Mouse (Mus musculus): ENCODE results near the gene Sox14.

The Sox14 gene

DNA sequence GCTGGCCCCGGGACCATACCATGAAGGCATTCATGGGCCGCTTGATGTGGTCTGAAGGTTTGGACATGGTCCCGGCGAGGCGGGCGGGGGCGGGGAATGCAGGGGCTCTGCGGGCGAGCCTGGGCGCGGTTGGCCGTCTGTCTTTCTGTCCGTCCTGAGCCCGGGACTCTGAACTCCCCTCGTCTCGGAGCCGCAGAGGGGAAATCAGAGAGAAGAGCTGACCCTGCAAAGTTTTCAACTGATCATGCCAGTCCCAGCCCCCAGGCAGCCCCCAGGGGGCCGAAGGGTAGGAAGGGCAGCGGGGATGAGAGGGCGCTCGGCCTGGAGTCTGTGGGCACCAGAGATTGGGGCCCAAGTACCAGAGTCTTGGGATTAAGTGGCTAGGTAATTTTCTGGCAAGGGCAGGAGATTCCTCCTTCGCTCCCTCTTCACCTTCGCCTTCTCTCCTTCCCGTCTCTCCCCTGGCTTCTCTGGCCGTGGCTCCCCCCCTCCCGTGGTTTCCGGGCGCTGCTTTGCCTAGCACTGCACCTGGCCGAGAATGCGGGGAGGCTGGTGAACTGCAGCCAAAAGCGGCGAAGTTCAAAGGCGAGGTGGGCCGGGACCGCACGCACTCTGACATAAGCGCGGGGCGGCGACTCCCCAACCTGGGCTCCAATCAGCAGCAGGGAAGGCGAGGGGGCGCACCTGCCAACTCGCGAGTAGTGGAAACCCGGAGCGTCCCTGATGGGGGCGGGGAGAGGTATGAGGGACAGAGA lies at the start of gene Sox14:
Gene Sox14, minus strand, starts transcription at position 553 of the 755 bp plus-strand sequence.
- peak; percentile 48 for DNase-seq (ENCODE audit: low spot score)

- no peak for DNase-seq (ENCODE audit: low spot score)
Measured at GRCm38 (mm10) chr9:99879311-99879710, 3.3 kb upstream of the Sox14 start.

GRCm38 (mm10) chr9:99878588-99878987 lies 2.6 kb upstream of the Sox14 start:
- no peak for DNase-seq (ENCODE audit: low spot score)

DNA sequence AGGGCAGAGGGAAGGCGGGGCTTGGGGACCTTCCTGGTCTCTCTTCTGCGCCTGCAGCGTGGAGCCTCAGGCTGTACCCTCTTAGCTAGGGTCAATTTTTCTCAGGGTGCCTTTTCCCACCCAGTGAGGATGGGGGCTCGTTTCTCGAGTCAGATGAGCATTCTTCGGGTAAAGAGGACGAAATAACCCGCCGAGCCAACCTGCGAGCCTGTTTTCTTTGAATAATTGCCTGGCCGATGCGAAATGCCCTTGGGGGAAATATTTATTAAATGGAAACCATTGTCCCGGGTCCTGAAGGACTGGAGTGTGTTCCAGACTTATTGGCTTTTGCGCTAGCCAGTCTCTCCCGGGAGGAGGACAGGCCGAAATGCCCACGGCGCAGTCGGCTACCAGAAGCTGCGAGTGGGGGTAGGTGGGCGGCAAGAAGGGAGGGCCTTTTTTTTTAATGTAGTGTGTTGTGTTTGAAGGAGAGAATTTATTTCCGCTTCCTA lies 1.1 kb upstream of the Sox14 start:
- no peak for DNase-seq (ENCODE audit: low spot score)

DNA sequence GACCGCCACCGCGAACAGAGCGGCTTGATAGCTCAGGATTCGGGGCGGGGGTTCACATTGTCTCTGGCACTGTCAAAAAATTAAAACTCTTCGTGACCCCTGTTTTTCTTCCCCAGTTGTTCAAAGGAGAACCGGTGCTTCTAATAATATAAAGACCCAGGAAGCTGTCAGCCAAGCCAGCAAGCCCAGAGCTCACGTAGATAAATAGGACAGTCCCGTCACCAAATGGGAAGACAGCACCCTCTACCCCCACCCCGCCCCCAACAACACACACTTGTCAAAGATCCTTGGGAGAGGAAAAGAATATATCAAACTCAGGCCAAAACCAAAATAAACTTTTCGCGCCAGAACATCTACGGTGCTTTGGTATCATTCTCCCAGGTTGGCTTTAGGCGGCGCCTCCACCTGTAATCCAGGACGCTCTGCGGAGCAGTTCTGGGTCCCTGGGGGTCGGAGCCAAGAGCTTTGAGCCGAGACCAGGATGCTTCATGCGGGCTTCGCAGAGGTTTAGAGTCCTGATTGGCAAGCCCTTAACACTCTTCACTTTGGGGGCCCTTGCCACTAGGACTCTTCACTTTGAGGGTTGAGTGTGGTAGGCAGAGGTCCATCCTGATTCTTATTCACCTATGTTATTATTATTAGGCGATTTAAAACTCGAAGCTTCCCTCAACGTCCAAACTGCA lies 544 bp upstream of the Sox14 start:
- no peak for DNase-seq (ENCODE audit: low spot score)

- DNase-seq (ENCODE audit: low spot score): no peak
Measured at GRCm38 (mm10) chr9:99874735-99875617, 994 bp downstream of the Sox14 start.

- DNase-seq (ENCODE audit: low spot score): no peak
Measured at GRCm38 (mm10) chr9:99873721-99874120, 2.2 kb downstream of the Sox14 start.

DNA sequence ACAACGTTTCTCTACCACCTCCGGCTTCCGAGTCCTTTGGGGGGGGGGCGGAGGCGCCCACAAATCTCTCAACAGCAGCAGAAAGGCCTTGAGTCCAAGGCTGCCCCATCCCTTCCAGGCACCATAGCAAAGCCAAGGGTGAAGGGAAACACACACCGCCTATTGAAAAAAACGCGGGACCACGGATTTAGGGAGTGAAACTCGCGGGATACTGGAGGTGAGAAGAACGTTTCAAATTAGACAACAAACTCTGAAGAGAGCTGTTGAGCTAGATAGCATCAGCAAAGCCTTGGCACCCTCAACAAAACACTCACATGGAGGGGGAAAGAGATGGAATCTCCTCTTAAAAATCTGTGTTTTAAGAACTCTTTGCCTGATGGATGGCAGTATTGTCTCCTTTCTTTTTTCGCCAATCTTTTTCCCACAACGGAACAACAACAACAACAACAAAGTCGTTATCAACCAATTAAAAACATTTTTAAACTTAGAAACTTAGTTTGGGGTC lies 2.8 kb downstream of the Sox14 start:
- DNase-seq (ENCODE audit: low spot score): no peak

- DNase-seq (ENCODE audit: low spot score): no peak
Measured at GRCm38 (mm10) chr9:99872204-99873115, 3.5 kb downstream of the Sox14 start.

DNA sequence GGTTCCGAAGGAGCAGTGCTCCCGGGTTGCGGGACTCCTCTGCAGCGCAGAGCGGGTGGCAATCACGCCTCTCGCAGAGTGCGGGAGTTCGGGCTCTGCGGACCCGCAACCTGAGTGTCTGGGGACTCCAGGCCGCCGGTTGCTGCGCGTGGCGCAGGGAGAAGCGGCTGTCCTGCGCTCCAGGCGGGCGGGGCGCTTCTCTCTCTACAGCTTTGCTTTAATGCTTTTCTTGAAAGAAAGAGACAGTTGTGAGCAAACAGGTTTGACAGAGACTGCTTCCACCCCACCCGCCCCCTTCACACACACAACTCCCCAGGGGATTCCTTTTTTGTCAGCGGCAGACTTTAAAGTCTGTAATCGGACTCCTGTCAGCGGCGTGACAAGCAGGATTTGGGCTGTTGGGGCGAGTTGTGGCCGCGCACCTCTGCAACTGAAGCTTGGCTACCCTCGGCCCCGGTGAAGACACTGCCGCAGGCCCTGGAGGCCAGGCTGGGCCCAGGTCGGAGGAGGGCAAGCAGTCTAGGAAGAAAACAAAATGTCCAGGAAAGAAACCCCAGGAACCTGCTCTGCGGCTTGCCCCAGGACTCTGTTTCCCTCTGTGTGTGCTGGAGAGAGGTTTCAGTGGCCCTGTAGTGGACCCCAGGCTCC lies 4.3 kb downstream of the Sox14 start:
- no peak for DNase-seq (ENCODE audit: low spot score)

DNA sequence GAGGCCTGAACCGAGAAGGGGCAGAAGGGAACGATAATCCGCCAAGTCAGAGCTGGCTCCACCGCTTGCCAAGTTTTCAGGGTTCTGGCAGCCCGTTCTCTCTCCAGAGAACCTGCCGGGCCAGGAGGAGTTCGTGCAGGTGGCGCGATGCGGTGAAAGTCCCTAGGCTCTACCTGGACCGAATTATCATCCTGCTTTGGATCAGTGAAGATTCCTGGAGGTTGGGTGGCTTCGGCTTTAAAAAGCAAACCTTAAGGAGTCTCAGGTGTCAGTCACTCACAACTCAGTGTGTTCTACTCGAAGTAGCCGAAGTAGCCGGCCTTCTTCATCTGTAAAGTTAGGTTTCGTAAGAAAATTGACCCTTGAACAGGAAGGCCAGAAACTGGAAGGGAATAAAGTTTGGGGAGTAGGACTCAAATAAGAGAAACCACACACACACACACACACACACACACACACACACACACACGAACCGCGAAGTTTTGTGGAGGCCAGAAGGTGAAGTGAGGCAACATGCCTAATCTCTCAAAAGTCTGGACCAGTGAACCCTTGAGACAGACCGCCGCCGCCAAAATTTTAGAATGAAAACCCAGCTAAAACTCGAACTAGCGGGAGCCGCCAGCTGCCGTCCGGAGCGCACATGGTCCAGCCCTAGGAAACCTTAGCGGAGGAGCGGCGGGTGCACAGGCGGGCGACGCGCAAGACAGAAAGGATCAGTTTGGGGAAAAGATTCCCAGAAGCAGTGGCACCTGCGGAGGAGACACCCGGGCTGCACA lies 5.0 kb downstream of the Sox14 start:
- DNase-seq (ENCODE audit: low spot score): no peak

- no peak for DNase-seq (ENCODE audit: low spot score)
Measured at GRCm38 (mm10) chr9:99869936-99870779, 5.8 kb downstream of the Sox14 start.

GRCm38 (mm10) chr9:99869275-99869674 lies 6.7 kb downstream of the Sox14 start:
- DNase-seq (ENCODE audit: low spot score): peak; percentile 13

DNA sequence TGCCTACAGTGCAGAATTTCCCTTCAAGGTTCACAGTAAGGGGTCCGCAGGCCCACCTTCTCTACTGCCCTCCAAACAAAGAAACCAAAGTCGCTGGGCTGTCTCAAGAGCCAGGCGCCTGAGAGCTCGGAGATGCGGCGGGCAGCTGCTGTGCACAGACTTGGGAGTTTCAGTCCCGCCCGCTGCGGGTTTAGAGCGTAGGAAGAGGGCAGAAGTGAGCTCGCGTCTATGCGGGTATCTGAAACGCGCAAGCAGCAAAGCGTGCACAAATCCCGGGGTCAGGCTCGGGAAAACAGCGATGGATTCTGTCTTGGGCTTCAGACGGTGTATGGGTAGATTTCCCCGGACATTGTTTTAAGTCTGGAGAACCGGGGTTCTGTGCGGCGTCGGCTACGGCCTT lies 7.4 kb downstream of the Sox14 start:
- peak; percentile 26 for DNase-seq (ENCODE audit: low spot score)

GRCm38 (mm10) chr9:99868054-99868453 lies 7.9 kb downstream of the Sox14 start:
- DNase-seq (ENCODE audit: low spot score): no peak

GRCm38 (mm10) chr9:99862936-99863335 lies 13.0 kb downstream of the Sox14 start:
- DNase-seq (ENCODE audit: low spot score): peak; percentile 69

- no peak for DNase-seq (ENCODE audit: low spot score)
Measured at GRCm38 (mm10) chr9:99854486-99854885, 21.5 kb downstream of the Sox14 start.

DNA sequence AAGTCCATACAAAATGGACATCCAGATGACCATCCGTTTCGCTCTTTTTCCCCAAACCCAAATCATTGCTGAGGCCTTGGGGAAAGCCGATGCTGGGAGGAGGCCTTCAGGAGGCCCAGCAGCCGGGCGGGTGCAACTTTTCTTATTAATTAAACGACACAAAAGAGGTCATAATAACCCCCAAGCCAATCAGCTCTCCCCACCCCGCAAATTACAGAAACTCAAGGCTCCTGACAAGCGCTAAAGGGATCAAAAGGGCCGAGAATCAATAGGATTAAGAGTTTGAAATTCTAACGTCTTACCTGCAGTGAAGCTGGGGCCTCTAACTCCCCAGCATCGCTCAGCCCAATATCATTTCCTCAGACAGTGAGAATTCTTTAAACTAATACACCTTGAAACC lies 22.6 kb downstream of the Sox14 start:
- DNase-seq (ENCODE audit: low spot score): no peak

- DNase-seq (ENCODE audit: low spot score): no peak
Measured at GRCm38 (mm10) chr9:99850354-99850753, 25.6 kb downstream of the Sox14 start.
